Mouse (Mus musculus): ENCODE measurements around the gene 1110059G10Rik.

The 1110059G10Rik gene

GRCm38 (mm10) chr9:122950643-122951475 lies at the start of gene 1110059G10Rik, which contains the start of gene Kif15:
1110059G10Rik (minus strand) TSS chr9:122951000.
Kif15 (plus strand) TSS chr9:122951046.
- Histone ChIP-seq H3K27me3 (ENCODE audit: control insufficient read depth, insufficient read depth, low read length, poor library complexity, severe bottlenecking) (no peaks in the 10 kb centered on the region), H3K36me3 (ENCODE audit: control insufficient read depth, insufficient read depth, low read length, poor library complexity, severe bottlenecking) (no peaks in the 10 kb centered on the region)
- DNase-seq (ENCODE audit: low read depth, low spot score) = peak; percentile 95

GRCm38 (mm10) chr9:122999193-122999586 lies 48.4 kb upstream of the 1110059G10Rik start:
- Histone ChIP-seq H3K27me3 (ENCODE audit: control insufficient read depth, insufficient read depth, low read length, poor library complexity, severe bottlenecking) (no peaks in the 10 kb centered on the region), H3K36me3 (ENCODE audit: control insufficient read depth, insufficient read depth, low read length, poor library complexity, severe bottlenecking) (no peaks in the 10 kb centered on the region; the same call in 1 of the 2 replicates)
- DNase-seq (ENCODE audit: low read depth, low spot score) = no peak

DNA sequence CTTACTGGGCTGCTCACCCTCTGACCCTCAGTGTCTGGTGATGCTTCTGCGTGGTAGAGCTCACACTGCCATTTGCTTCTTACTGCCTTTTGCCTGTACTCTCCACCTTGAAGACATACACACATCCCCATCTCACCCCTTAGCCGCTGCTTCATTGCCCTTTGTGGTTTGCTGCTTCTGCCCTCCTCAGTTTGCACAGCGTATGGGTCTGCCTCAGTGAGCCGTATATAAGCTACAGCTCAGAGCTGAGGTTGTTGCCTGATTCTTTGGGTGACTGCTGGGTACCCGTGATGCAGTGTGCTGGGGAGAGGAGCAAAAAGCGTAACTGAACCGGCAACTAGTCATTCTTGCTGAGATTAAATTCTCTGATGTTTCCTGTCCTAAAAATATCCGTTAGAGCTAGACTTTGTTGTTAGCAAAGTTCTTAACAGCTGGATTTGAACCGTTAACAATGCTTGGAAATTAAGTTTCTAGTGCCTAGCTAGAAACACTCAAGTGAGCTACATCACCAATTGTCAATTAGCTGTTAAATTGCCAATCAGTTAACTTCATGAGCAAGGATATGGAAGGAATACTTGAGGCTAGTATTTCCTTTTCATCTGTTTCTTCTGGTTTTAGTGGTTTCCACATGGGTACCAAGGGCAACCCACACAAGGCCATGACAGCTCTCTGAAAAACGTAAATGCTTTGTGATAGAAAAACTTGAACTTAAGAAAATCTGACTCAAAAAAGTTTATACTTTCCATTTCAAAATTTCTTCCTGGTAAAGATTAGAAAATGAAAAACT lies 47.8 kb upstream of the 1110059G10Rik start:
- peak; percentile 45 for DNase-seq (ENCODE audit: low read depth, low spot score)
- Histone ChIP-seq H3K36me3 (ENCODE audit: control insufficient read depth, insufficient read depth, low read length, poor library complexity, severe bottlenecking) (no peaks in the 10 kb centered on the region; the same call in 1 of the 2 replicates), H3K27me3 (ENCODE audit: control insufficient read depth, insufficient read depth, low read length, poor library complexity, severe bottlenecking) (no peaks in the 10 kb centered on the region)

GRCm38 (mm10) chr9:122928915-122929314 lies 21.9 kb downstream of the 1110059G10Rik start:
- Histone ChIP-seq H3K27me3 (ENCODE audit: control insufficient read depth, insufficient read depth, low read length, poor library complexity, severe bottlenecking) (no peaks in the 10 kb centered on the region), H3K36me3 (ENCODE audit: control insufficient read depth, insufficient read depth, low read length, poor library complexity, severe bottlenecking) (no peaks in the 10 kb centered on the region)
- DNase-seq (ENCODE audit: low read depth, low spot score) = no peak

- H3K36me3 ChIP-seq (ENCODE audit: control insufficient read depth, insufficient read depth, low read length, poor library complexity, severe bottlenecking) = no peaks in the 10 kb centered on the region
- peak; percentile 3 for DNase-seq (ENCODE audit: low read depth, low spot score)
Measured at GRCm38 (mm10) chr9:122922936-122923381, 27.8 kb downstream of the 1110059G10Rik start, which contains the start of gene Zfp105. Zfp105 (plus strand) TSS chr9:122923072.

DNA sequence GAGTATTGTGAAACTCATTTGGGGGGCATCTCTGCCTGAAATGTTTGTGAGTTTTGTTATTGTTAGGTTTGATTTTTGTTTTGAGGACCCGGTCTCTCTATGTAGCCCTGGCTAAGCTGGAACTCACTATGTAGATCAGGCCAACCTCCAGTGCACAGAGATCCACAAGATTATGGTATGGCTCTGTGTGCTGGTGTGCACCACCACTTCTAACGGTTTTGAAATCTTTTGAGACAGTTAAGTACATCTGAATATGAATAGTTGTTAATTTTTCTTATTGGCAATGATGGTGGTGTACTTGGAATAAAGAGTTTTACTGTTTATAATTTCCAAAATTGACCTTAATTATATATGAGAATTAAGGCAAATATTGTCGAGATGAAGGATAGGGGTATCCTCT lies 28.4 kb downstream of the 1110059G10Rik start:
- DNase-seq (ENCODE audit: low read depth, low spot score) = no peak
- H3K27me3 ChIP-seq (ENCODE audit: control insufficient read depth, insufficient read depth, low read length, poor library complexity, severe bottlenecking) = no peaks in the 10 kb centered on the region; the same call in 1 of the 2 replicates
- no peaks in the 10 kb centered on the region for H3K36me3 ChIP-seq (ENCODE audit: control insufficient read depth, insufficient read depth, low read length, poor library complexity, severe bottlenecking)

More at GRCm38 (mm10) chr9:122922936-122923381, 27.8 kb downstream of the 1110059G10Rik start, which contains the start of gene Zfp105:
- no peaks in the 10 kb centered on the region; the same call in 1 of the 2 replicates for H3K27me3 ChIP-seq (ENCODE audit: control insufficient read depth, insufficient read depth, low read length, poor library complexity, severe bottlenecking)

GRCm38 (mm10) chr9:122902717-122903535 lies 47.9 kb downstream of the 1110059G10Rik start:
- DNase-seq (ENCODE audit: low read depth, low spot score) = no peak
- H3K27me3 ChIP-seq (ENCODE audit: control insufficient read depth, insufficient read depth, low read length, poor library complexity, severe bottlenecking) = no peaks in the 10 kb centered on the region
- no peaks in the 10 kb centered on the region for H3K36me3 ChIP-seq (ENCODE audit: control insufficient read depth, insufficient read depth, low read length, poor library complexity, severe bottlenecking)

GRCm38 (mm10) chr9:122901047-122901446 lies 49.8 kb downstream of the 1110059G10Rik start:
- no peaks in the 10 kb centered on the region for H3K36me3 ChIP-seq (ENCODE audit: control insufficient read depth, insufficient read depth, low read length, poor library complexity, severe bottlenecking)
- no peaks in the 10 kb centered on the region for H3K27me3 ChIP-seq (ENCODE audit: control insufficient read depth, insufficient read depth, low read length, poor library complexity, severe bottlenecking)
- DNase-seq (ENCODE audit: low read depth, low spot score) = no peak

Measured in splenic B cell, adult 2 months (primary cell).